Mouse (Mus musculus) forebrain, postnatal 0 days (tissue): ENCODE data around the gene Cdh8. TPM values are rescaled to one million over a fixed set of nuclear protein-coding genes. Genes with fewer than 3 reads are reported as not detected.
A peak's percentile ranks its signal among the peaks of the same experiment; 100 is the strongest.

Source experiments
- ATAC-seq: fragments of 200-750 bp; cut with Nextera tagmentation; 2 replicates; pipeline ENCODE4 v1.8.0; 2017; ENCODE audit warnings: mild to moderate bottlenecking, moderate library complexity
- DNase-seq: peaks from one replicate; pipeline ENCODE4 v3.0.0-alpha.2; 2015
- H3K27ac ChIP-seq: fragments of 300-500 bp; sonication (generic); 2 replicates; pipeline ENCODE4 v1.5.1; 2014; ENCODE audit warnings: low read depth, mild to moderate bottlenecking, antibody characterized with exemption, low read length, moderate library complexity, mixed read lengths
- H3K27me3 ChIP-seq: fragments of 300-500 bp; sonication (generic); 2 replicates; pipeline ENCODE4 v1.6.1; 2014; ENCODE audit warnings: mild to moderate bottlenecking, low read length, mixed read lengths; ENCODE audit not compliant: insufficient read depth
- H3K36me3 ChIP-seq: fragments of 300-500 bp; sonication (generic); 2 replicates; pipeline ENCODE4 v1.6.1; 2014; ENCODE audit warnings: mild to moderate bottlenecking, moderate library complexity; ENCODE audit not compliant: insufficient read depth
- H3K4me1 ChIP-seq: fragments of 300-500 bp; sonication (generic); 2 replicates; pipeline ENCODE4 v1.6.1; 2014; ENCODE audit warnings: antibody characterized with exemption; ENCODE audit not compliant: insufficient read depth
- H3K4me2 ChIP-seq: fragments of 300-500 bp; sonication (generic); 2 replicates; pipeline ENCODE4 v1.6.1; 2014; ENCODE audit warnings: low read depth, mild to moderate bottlenecking, moderate library complexity
- H3K4me3 ChIP-seq: fragments of 300-500 bp; sonication (generic); 2 replicates; pipeline ENCODE4 v1.5.1; 2014; ENCODE audit warnings: low read depth, low read length, mixed read lengths
- H3K9ac ChIP-seq: fragments of 300-500 bp; sonication (generic); 2 replicates; pipeline ENCODE4 v1.6.1; 2014; ENCODE audit warnings: mild to moderate bottlenecking
- H3K9me3 ChIP-seq: fragments of 300-500 bp; sonication (generic); 2 replicates; pipeline ENCODE4 v1.6.1; 2016; ENCODE audit warnings: low read length
- CTCF ChIP-seq: sonication (generic); IDR thresholded peaks from 2 replicates; pipeline ENCODE4 v1.5.1; 2016; ENCODE audit warnings: antibody characterized with exemption, control low read depth, low read depth
- WGBS: fragments of 180-500 bp; shearing (Covaris S2); extraction: QIAGEN DNeasy Blood & Tissue Kit; methylation state at CpG from one replicate; pipeline ENCODE4 v1.1.7; 2014; 5-methylcytosine and 5-hydroxymethylcytosine counted together
- polyA plus RNA-seq: library from polyadenylated mRNA; unstranded; fragments of >200 nt; fragmentation: Nextera tagmentation; extraction: Ambion mirVana; gene quantifications from 2 replicates; pipeline ENCODE4 v1.2.1, GENCODE M21; 2015
- total RNA-seq: library from RNA; depleted of rRNA; stranded (reverse); fragments of >200 nt; gene quantifications from 2 replicates; pipeline ENCODE4 v1.2.3, GENCODE M21; 2014

The Cdh8 gene
- total and polyA plus RNA-seq, 2 experiments from 2014 or later: 63.1 to 115 TPM

DNA sequence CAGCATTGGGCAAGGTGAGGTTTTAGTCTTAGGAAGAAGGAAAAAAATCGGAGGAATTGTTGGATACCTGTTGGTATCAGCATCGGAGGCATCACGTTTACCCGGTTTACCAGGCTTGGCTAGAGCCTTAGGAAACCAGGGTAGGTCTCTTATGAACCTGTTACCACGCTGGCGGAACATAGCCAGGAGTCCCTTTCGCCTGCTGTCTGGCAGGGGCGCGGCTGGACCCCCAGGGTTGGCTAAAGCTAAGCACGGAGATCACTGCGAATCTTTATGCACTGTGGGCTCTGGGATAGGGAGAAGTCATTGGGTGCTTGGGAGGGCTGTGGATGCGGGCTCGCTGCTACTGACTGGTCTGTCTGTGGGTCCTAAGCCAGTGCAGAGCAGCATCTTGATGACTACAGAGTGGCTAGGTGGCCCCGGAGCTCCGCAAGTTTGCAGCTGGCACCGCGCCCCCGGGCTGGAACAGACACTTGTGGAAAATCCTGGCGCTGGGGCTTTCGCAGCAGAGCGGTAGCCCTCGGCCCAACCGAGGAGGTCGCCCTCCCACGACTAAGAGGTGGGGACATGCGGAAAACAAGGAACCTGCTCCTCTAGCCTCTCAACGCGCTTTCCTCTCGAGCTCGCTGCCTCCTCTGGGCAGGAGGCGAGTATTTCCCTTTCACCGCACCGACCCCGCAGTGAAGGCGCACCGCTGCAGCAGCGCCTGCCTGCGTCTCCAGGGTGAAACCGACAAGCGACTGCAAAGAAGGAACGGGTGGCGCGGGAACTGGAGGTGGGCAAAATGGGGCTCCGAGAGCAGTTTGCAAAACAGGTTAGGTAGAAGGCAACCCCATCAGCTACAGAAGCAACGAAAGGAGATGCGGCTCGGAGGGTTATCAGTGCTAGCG lies 950 bp downstream of the Cdh8 start:
- Histone ChIP-seq H3K4me3 (peak overlapping the region; percentile 72), H3K27ac (peak overlapping the region; percentile 80), H3K4me1 (no peaks in the 10 kb centered on the region), H3K4me2 (peak overlapping the region; percentile 85), H3K27me3 (no peaks in the 10 kb centered on the region), H3K9ac (peak overlapping the region; percentile 65), H3K9me3 (no peaks in the 10 kb centered on the region), H3K36me3 (no peaks in the 10 kb centered on the region)
- TF ChIP-seq CTCF: peak; percentile 38; the same call in 1 of the 2 replicates
- ATAC-seq (peak; percentile 34), DNase-seq (peak; percentile 74)
- 2% methylated on average over 48 of the region's 48 CpGs for WGBS

DNA sequence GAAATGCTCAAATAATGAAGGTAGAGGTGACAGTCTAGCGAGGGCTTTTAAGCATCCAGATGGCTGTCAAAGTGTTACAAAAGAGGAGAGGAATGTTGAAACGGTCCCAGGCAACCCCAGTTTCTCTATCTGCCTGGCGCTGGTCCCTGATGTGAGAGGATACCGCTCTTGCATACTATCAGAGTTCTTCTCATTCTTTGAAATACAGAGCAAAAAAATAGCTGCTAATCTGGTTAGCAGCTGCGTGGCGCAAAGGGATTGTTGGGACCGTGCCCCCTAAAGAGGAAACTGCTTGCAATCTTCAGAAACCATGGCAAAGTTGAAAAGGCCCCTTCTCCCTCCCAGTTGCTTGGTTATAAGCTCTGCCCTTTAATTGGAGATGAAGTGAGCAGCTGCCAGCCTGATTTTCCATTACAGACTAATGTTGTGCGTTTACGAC lies 1.8 kb downstream of the Cdh8 start:
- Histone ChIP-seq H3K27me3 (no peaks in the 10 kb centered on the region), H3K27ac (peak overlapping the region; percentile 80), H3K4me2 (peak overlapping the region; percentile 85), H3K36me3 (no peaks in the 10 kb centered on the region), H3K4me3 (peak overlapping the region; percentile 72), H3K9me3 (no peaks in the 10 kb centered on the region), H3K4me1 (no peaks in the 10 kb centered on the region), H3K9ac (peak overlapping the region; percentile 65)
- WGBS: under 1% methylated on average over 9 of the region's 9 CpGs
- ATAC-seq (no peak), DNase-seq (peak; percentile 57)
- no peak for TF ChIP-seq CTCF

DNA sequence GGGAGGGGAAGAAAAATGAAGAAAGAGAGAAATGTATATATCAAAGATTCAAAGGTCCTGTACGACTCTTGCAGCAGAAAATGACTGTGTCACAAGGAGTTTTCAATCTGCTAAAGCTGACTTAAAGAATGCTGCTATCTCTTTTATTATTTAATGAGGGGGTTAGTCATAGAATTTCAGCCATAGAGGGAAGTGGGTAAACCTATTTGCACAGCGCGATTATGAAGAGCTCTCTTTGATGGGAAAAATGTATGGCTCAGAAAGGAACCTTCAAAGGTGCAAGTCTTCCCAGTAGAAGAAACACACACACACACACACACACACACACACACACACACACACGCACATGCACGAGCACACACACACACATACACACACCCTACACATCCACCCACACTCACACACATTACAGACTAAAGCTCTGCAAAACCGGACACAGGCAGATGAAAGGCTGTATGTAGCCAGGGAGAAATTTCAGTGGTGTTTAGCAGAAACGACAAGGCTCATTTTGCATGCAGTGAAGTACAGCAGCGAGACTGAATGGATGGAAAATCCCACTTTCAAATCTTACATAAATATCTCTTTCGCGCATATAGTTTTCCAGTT lies 2.3 kb downstream of the Cdh8 start:
- no peaks in the 10 kb centered on the region for H3K9me3 ChIP-seq
- no peaks in the 10 kb centered on the region for H3K36me3 ChIP-seq
- H3K27me3 ChIP-seq: no peaks in the 10 kb centered on the region
- H3K27ac ChIP-seq: peak overlapping the region; percentile 80
- DNase-seq: peak; percentile 24
- peak overlapping the region; percentile 65 for H3K9ac ChIP-seq
- TF ChIP-seq CTCF: no peak
- peak overlapping the region; percentile 72 for H3K4me3 ChIP-seq
- WGBS: 10% methylated on average over 10 of the region's 10 CpGs
- no peak for ATAC-seq
- peak overlapping the region; percentile 85 for H3K4me2 ChIP-seq
- H3K4me1 ChIP-seq: no peaks in the 10 kb centered on the region

DNA sequence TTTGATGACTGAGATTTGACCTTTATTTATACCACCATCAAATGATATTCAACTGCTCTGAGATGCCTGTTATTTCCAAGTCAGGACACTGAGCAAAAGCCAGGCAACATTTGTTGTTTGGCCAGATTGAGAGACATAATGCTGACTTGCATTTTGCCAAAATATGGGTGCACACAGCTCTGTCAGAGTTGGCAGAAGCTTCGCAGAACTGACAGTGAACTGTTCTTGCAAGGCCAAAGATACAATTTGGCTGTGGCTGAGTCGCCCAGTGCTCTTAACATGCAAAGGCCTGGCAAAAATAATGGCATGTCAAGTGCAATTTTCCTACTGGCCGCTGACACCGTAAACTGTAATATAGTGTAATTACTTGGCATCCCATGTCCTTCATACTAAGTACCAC lies 22.4 kb downstream of the Cdh8 start:
- ATAC-seq (0 out of 2 replicates have a peak, but pooled peaks have one; percentile 29), DNase-seq (peak; percentile 46)
- Histone ChIP-seq H3K9ac (no peak overlapping the region), H3K4me3 (no peak overlapping the region), H3K9me3 (no peaks in the 10 kb centered on the region), H3K27ac (no peak overlapping the region), H3K4me2 (no peak overlapping the region), H3K4me1 (no peaks in the 10 kb centered on the region), H3K36me3 (no peaks in the 10 kb centered on the region), H3K27me3 (no peaks in the 10 kb centered on the region)
- TF ChIP-seq CTCF: no peak
- 54% methylated on average over 4 of the region's 4 CpGs for WGBS

DNA sequence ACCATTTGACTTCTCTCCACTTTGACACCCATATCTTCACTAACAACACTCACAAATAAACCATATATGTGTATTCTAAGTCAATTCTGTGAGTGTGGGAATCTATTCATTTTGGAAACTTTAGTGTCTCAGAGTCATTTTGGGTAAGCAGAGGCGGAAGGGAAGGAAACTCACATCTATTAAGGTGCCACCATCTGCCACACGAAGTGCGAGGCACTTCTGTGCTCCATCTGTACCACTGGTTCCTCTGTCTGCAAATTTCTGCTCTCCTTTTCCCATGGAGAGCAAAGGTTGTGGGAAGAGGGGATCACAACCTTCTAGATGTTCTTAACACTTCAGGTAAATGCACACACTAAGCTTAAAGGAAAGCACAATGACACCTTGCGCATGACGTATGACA lies 46.2 kb downstream of the Cdh8 start:
- no peaks in the 10 kb centered on the region for H3K4me1 ChIP-seq
- H3K27me3 ChIP-seq: no peaks in the 10 kb centered on the region
- H3K9ac ChIP-seq: no peak overlapping the region
- 83% methylated on average over 5 of the region's 5 CpGs for WGBS
- TF ChIP-seq CTCF: no peak
- DNase-seq (no peak), ATAC-seq (no peak)
- no peaks in the 10 kb centered on the region for H3K9me3 ChIP-seq
- no peaks in the 10 kb centered on the region for H3K36me3 ChIP-seq
- H3K4me3 ChIP-seq: no peak overlapping the region
- H3K4me2 ChIP-seq: no peak overlapping the region
- H3K27ac ChIP-seq: no peak overlapping the region

DNA sequence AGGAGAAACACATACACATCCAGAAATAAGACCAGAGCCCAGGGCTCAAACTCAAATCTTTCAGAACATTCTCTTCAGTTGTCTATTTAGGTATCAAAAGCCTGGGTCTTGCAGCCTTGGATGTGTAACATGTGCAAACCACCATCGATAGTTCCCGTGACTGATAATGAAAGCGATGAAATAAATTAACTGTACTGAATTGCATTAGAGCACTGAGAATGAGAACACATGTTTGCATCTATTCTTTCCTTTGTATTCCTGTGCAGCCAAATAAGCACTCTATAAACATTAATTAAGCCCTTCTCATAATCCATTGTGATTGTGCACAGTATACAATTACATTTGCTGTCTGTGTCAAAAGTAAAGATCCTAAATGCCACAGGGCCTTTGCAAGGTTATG lies 47.1 kb downstream of the Cdh8 start:
- Histone ChIP-seq H3K9ac (no peak overlapping the region), H3K9me3 (no peaks in the 10 kb centered on the region), H3K36me3 (no peaks in the 10 kb centered on the region), H3K4me3 (no peak overlapping the region), H3K4me2 (no peak overlapping the region), H3K4me1 (no peaks in the 10 kb centered on the region), H3K27me3 (no peaks in the 10 kb centered on the region), H3K27ac (no peak overlapping the region)
- WGBS: 25% methylated on average over 3 of the region's 3 CpGs
- no peak for DNase-seq
- ATAC-seq: no peak
- TF ChIP-seq CTCF: no peak

DNA sequence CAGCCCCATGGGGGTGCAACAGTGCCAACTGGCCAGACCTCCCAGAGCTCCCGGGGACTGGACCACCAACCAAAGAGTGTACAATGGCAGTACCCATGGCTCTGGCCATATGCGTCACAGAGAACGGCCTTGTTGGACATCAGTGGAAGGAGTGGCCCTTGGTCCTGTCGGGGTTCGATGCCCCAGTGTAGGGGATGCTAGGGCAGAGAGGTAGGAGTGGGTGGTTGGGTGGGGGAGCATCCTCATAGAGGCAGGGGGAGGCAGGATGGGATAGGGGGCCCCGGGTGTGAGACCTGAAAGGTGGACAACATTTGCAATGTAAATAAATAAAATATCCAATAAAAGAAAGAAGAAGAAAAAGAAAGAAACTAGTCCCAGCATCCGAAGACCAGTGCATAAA lies 47.8 kb downstream of the Cdh8 start:
- TF ChIP-seq CTCF: no peak
- H3K27ac ChIP-seq: no peak overlapping the region
- ATAC-seq: no peak; the same call in 1 of the 2 replicates
- H3K4me3 ChIP-seq: no peak overlapping the region
- H3K27me3 ChIP-seq: no peaks in the 10 kb centered on the region
- H3K4me2 ChIP-seq: no peak overlapping the region
- no peaks in the 10 kb centered on the region for H3K9me3 ChIP-seq
- H3K4me1 ChIP-seq: no peaks in the 10 kb centered on the region
- H3K9ac ChIP-seq: no peak overlapping the region
- DNase-seq: no peak
- no peaks in the 10 kb centered on the region for H3K36me3 ChIP-seq
- 87% methylated on average over 7 of the region's 7 CpGs for WGBS
